Mouse (Mus musculus): ENCODE data around the gene AU041133. TPM values are rescaled to one million over a fixed set of nuclear protein-coding genes. Genes with fewer than 3 reads are reported as not detected.
"Not testable (repeated sequence)": the region's sequence is repeated elsewhere in the genome, so short reads cannot be mapped to it uniquely, and the experiment has no call there.

The AU041133 gene
- polyA plus RNA-seq (2014; fragmentation: Nextera tagmentation; extraction: Ambion mirVana) = 11.0 and 14.3 TPM in 2 replicates

DNA sequence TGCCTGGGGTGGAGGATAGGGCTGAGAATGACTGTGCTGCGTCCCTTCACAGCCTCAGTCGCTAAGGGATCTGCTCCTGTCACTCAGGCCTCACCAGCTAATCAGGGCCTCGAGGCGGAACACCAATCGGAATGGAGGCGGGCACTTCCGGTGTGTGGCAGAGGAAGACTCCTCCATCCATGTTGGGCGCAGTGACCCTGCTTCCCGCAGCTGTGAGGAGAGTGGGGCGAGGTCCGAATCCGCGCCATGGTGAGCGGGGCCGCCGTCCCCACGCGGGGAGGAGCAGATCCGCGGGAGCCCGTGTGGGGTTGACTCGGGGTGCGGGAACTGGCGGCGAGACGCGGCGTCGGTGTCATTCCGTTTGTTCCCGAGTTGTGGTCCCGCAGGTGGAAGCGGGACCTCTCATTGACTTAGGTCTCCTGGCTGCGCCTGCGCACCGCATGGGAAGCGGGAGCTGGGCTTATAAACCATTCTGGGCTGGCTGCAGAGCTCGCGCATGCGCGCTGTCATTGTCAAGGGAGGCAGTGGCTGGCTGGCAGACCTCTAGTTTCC is at the start of gene AU041133:
AU041133 (plus strand) TSS at position 164 of the 552 bp plus-strand sequence.
- 0 out of 2 replicates have a peak, but pooled peaks cover 2% of the 10 kb centered on the region for H3K4me1 ChIP-seq (ENCODE audit: control insufficient read depth, insufficient read depth, low read length)
- H3K27ac ChIP-seq (ENCODE audit: low read depth, low read length) = peak within 1 kb of the TSS; percentile 83
- no peaks in the 10 kb centered on the region for H3K27me3 ChIP-seq (ENCODE audit: control insufficient read depth, insufficient read depth, low read length)
- 2% methylated on average over 41 of the region's 41 CpGs for WGBS
- peak within 1 kb of the TSS; percentile 59 for H3K4me3 ChIP-seq (ENCODE audit: low read depth, low read length)
- ATAC-seq (ENCODE audit: low read depth) = peak; percentile 100
- H3K36me3 ChIP-seq (ENCODE audit: control insufficient read depth, insufficient read depth, low read length) = no peaks in the 10 kb centered on the region
- H3K4me2 ChIP-seq (ENCODE audit: low read depth, low read length) = peak within 1 kb of the TSS; percentile 53
- peaks cover 4% of the 10 kb centered on the region; the same call in 1 of the 2 replicates for H3K9me3 ChIP-seq (ENCODE audit: control insufficient read depth, low read length)
- peak within 1 kb of the TSS; percentile 61 for H3K9ac ChIP-seq (replicated peaks; ENCODE audit: low read depth, low read length)

DNA sequence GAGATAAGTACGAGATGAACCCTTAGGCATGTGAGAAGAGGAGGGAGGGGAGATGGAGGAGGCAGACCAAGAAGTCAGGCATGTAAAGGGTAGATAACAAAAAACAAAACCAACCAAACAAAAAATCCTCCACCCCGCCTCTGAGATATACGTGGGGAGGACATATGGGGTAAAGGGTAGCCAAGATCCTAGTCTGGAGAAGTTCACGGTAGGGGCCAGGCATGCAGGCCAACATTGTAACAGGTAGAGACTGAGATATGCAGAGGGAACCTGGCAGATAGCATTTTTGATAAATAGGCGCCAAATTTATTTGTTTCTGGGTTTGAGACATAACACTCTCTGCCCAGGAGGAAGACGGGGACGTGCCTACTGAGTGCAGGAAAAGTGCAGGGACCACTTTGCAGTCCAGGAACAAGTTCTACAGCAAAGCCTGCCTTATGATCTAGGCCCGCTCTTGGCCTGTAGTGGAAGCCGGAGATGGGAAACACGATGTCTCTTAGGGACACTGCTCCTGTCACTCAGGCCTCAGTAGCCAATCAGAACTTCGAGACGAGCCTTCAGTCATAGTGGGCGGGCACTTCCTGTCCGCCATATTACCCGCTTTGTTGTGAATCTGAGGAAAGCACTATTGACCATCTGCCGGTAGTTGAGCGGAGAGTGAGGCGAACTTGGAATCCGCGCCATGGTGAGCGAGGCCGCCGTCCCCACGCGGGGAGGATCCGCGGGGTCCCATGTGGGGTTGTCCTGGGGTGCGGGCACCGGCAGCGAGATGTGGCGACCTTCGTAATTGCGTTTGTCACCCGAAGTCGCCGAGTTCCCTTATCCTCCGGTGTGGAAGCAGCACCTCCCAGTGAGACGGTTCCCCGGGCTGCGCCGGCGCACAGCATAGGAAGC is 44.8 kb upstream of the AU041133 start, which contains the start of gene BC024063:
BC024063 (plus strand) TSS at position 626 of the 894 bp plus-strand sequence.
- WGBS = 19% methylated on average over 42 of the region's 42 CpGs
- H3K36me3 ChIP-seq (ENCODE audit: control insufficient read depth, insufficient read depth, low read length) = not testable (repeated sequence)
- peak within 1 kb of the TSS; percentile 42 for H3K4me2 ChIP-seq (ENCODE audit: low read depth, low read length)

DNA sequence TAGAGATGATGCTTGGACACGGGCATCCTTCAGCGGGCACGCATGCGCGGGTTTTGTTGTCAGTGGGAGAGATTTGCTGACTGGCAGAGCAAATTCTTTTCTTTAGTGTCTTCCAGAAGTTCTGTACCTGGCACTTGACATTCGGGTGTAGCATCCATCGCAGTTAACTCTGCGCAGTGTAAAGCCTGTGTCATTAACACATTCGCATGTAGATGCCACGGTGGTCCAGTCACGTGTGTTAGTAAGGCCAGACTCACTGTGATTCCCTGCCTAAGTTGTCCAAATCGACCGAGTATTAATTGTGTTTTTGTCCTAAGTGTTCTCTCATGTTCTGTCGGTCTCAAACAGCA is 44.2 kb upstream of the AU041133 start:
- not testable (repeated sequence) for ATAC-seq (ENCODE audit: low read depth); H3K27me3 ChIP-seq (ENCODE audit: control insufficient read depth, insufficient read depth, low read length); H3K36me3 ChIP-seq (ENCODE audit: control insufficient read depth, insufficient read depth, low read length); H3K9me3 ChIP-seq (ENCODE audit: control insufficient read depth, low read length); H3K4me1 ChIP-seq (ENCODE audit: control insufficient read depth, insufficient read depth, low read length)
- 24% methylated on average over 14 of the region's 14 CpGs for WGBS
- Histone ChIP-seq H3K9ac (replicated peaks; ENCODE audit: low read depth, low read length) (peak overlapping the region; percentile 46; the same call in 1 of the 2 replicates), H3K4me3 (ENCODE audit: low read depth, low read length) (peak overlapping the region; percentile 41), H3K4me2 (ENCODE audit: low read depth, low read length) (peak overlapping the region; percentile 42), H3K27ac (ENCODE audit: low read depth, low read length) (peak overlapping the region; percentile 28; the same call in 1 of the 2 replicates)

More for the DNA sequence above, 44.8 kb upstream of the AU041133 start, which contains the start of gene BC024063:
- H3K4me1 ChIP-seq (ENCODE audit: control insufficient read depth, insufficient read depth, low read length); H3K9me3 ChIP-seq (ENCODE audit: control insufficient read depth, low read length); H3K27me3 ChIP-seq (ENCODE audit: control insufficient read depth, insufficient read depth, low read length): not testable (repeated sequence)
- H3K9ac ChIP-seq (replicated peaks; ENCODE audit: low read depth, low read length) = peak within 1 kb of the TSS; percentile 46
- H3K27ac ChIP-seq (ENCODE audit: low read depth, low read length) = peak within 1 kb of the TSS; percentile 82
- ATAC-seq (ENCODE audit: low read depth) = peak; percentile 99
- H3K4me3 ChIP-seq (ENCODE audit: low read depth, low read length) = peak within 1 kb of the TSS; percentile 41

DNA sequence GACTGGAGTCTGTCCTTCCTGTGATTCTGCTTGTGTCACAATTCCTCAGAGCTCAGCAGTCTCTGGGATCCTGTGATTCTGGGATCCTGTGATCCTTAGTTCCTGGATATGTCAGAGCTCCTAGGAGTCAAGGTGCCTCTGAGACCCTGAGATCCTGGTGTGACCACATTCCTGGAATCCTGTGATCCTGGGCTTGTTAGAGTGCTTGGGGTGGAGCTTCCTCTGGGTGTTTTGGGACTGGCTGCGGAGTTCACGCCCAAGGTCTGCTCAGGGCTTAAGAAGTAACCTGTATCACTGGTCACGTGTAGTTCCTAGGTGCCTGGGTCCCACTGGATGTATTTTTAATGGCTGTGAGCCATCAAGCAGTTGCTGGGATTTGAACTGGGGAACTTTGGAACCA is 10.6 kb upstream of the AU041133 start:
- Histone ChIP-seq H3K9ac (replicated peaks; ENCODE audit: low read depth, low read length) (no peak overlapping the region), H3K9me3 (ENCODE audit: control insufficient read depth, low read length) (peaks cover 28% of the 10 kb centered on the region)
- no peak for ATAC-seq (ENCODE audit: low read depth)

DNA sequence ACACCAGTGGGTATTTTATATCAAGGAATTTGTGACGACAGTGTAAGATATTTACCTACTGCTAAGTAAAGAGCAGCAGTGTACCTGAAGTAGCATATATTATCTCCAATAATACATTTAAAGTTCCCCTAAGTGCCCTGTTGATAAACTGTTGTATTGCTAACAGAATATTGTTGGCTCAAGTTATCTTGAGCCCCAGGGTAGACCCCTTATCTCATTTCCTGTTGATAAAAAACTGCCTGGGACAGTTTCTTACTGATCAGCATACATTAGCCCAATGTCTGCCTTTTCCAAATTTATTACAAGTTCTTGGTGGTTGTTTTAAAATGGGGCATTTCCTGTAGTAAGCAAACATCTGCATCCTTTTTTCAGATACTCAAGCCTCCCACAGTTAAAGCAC is 17.5 kb downstream of the AU041133 start:
- Histone ChIP-seq H3K36me3 (ENCODE audit: control insufficient read depth, insufficient read depth, low read length) (peaks cover 14% of the 10 kb centered on the region), H3K9ac (replicated peaks; ENCODE audit: low read depth, low read length) (no peak overlapping the region), H3K4me3 (ENCODE audit: low read depth, low read length) (no peak overlapping the region), H3K4me2 (ENCODE audit: low read depth, low read length) (no peak overlapping the region), H3K27ac (ENCODE audit: low read depth, low read length) (no peak overlapping the region), H3K4me1 (ENCODE audit: control insufficient read depth, insufficient read depth, low read length) (no peaks in the 10 kb centered on the region), H3K9me3 (ENCODE audit: control insufficient read depth, low read length) (peaks cover 35% of the 10 kb centered on the region), H3K27me3 (ENCODE audit: control insufficient read depth, insufficient read depth, low read length) (no peaks in the 10 kb centered on the region)
- no peak for ATAC-seq (ENCODE audit: low read depth)
- 98% methylated on average over 1 of the region's 1 CpGs for WGBS

More for the DNA sequence above, 10.6 kb upstream of the AU041133 start:
- no peak overlapping the region for H3K4me3 ChIP-seq (ENCODE audit: low read depth, low read length)
- no peak overlapping the region for H3K27ac ChIP-seq (ENCODE audit: low read depth, low read length)
- H3K4me2 ChIP-seq (ENCODE audit: low read depth, low read length) = no peak overlapping the region
- H3K36me3 ChIP-seq (ENCODE audit: control insufficient read depth, insufficient read depth, low read length) = no peaks in the 10 kb centered on the region
- 75% methylated on average over 3 of the region's 3 CpGs for WGBS
- no peaks in the 10 kb centered on the region for H3K4me1 ChIP-seq (ENCODE audit: control insufficient read depth, insufficient read depth, low read length)
- H3K27me3 ChIP-seq (ENCODE audit: control insufficient read depth, insufficient read depth, low read length) = no peaks in the 10 kb centered on the region

DNA sequence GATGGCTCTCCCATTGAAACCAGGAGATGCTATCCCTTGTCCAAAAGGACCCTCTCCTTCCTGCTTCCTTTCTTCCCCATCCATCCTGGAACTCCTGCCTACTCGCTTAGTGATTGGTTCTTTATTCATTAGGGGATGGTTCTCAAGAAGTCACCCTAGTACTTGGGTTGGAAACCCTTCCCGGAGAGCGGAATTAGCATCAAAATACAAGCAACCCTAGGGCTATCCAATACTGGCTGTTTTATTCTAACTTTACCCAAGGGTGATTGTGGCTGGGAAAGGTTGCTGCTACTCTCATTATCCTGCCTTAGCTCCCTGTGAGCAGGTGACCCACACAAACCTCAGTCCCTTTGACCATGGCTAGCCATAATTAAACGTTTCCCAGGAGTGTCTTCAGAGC is 19.8 kb downstream of the AU041133 start:
- WGBS = 84% methylated on average over 4 of the region's 4 CpGs
- H3K9ac ChIP-seq (replicated peaks; ENCODE audit: low read depth, low read length) = no peak overlapping the region
- no peaks in the 10 kb centered on the region for H3K27me3 ChIP-seq (ENCODE audit: control insufficient read depth, insufficient read depth, low read length)
- no peak overlapping the region for H3K4me2 ChIP-seq (ENCODE audit: low read depth, low read length)
- no peak overlapping the region for H3K4me3 ChIP-seq (ENCODE audit: low read depth, low read length)
- peaks cover 53% of the 10 kb centered on the region for H3K9me3 ChIP-seq (ENCODE audit: control insufficient read depth, low read length)
- H3K36me3 ChIP-seq (ENCODE audit: control insufficient read depth, insufficient read depth, low read length) = peaks cover 31% of the 10 kb centered on the region
- ATAC-seq (ENCODE audit: low read depth) = no peak
- no peaks in the 10 kb centered on the region for H3K4me1 ChIP-seq (ENCODE audit: control insufficient read depth, insufficient read depth, low read length)
- H3K27ac ChIP-seq (ENCODE audit: low read depth, low read length) = no peak overlapping the region

DNA sequence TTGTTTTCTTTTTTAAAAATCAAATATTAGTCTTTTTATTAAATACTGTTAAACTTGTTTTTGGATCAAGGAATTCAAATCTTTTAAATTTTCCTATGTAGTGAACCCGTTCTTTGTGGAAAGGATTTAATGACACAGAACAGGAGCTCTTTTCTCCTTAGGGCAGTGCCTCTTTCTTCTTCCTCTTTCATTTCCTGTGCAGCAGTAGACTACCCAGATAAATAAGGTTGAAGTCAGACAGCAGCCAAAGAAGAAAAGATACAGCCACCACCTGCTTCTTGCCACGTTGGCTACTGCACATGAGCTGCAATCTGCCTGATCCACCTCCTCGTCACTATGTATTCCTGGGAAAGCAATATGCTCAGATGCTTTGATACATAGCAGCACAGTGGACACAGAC is 40.0 kb downstream of the AU041133 start:
- Histone ChIP-seq H3K4me2 (ENCODE audit: low read depth, low read length) (no peak overlapping the region), H3K9ac (replicated peaks; ENCODE audit: low read depth, low read length) (no peak overlapping the region), H3K27me3 (ENCODE audit: control insufficient read depth, insufficient read depth, low read length) (no peaks in the 10 kb centered on the region), H3K27ac (ENCODE audit: low read depth, low read length) (no peak overlapping the region), H3K9me3 (ENCODE audit: control insufficient read depth, low read length) (no peaks in the 10 kb centered on the region; the same call in 1 of the 2 replicates), H3K4me1 (ENCODE audit: control insufficient read depth, insufficient read depth, low read length) (no peaks in the 10 kb centered on the region), H3K36me3 (ENCODE audit: control insufficient read depth, insufficient read depth, low read length) (no peaks in the 10 kb centered on the region), H3K4me3 (ENCODE audit: low read depth, low read length) (no peak overlapping the region)
- no peak for ATAC-seq (ENCODE audit: low read depth)
- 89% methylated on average over 3 of the region's 3 CpGs for WGBS

DNA sequence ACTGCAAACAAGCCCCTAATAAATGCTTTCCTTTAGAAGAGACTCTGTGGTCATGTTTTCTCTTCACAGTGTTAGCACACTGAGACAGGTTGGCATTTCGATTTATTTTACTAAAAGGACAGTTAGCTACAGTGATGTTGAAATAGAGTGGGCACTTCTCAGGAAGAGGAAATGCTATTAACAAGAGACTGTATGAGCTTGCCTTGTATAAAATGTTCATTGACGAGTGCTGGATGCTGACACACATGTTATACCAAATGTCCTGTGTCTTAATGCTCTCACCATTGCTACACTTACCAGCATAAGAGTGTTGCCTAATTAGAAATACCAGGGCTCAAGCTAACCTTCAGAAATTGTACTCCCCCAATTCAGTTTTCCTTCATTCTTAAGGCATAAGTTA is 42.0 kb downstream of the AU041133 start:
- Histone ChIP-seq H3K4me3 (ENCODE audit: low read depth, low read length) (no peak overlapping the region), H3K27ac (ENCODE audit: low read depth, low read length) (no peak overlapping the region), H3K9ac (replicated peaks; ENCODE audit: low read depth, low read length) (no peak overlapping the region), H3K36me3 (ENCODE audit: control insufficient read depth, insufficient read depth, low read length) (no peaks in the 10 kb centered on the region), H3K27me3 (ENCODE audit: control insufficient read depth, insufficient read depth, low read length) (no peaks in the 10 kb centered on the region), H3K4me2 (ENCODE audit: low read depth, low read length) (no peak overlapping the region), H3K4me1 (ENCODE audit: control insufficient read depth, insufficient read depth, low read length) (no peaks in the 10 kb centered on the region), H3K9me3 (ENCODE audit: control insufficient read depth, low read length) (no peaks in the 10 kb centered on the region)
- no peak for ATAC-seq (ENCODE audit: low read depth)
- 92% methylated on average over 2 of the region's 2 CpGs for WGBS

DNA sequence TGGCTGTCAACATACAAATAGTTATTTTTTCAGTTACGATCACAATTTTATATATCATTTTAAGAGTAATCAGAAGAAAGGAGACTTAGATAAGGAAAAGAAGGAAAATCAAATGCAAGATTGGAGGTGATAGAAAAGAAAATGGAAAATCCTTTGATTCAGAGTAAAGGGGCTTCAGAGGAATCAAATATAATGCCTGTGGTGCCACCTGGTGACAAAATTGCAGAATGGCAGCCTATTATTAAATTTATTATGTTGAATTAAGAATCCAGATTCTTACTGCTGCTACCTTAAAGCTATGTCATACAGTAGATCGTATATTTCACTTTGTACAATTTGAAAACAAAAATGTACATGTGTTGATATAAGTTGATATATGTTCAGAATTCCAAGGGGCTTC is 43.0 kb downstream of the AU041133 start:
- Histone ChIP-seq H3K27me3 (ENCODE audit: control insufficient read depth, insufficient read depth, low read length) (no peaks in the 10 kb centered on the region), H3K4me3 (ENCODE audit: low read depth, low read length) (no peak overlapping the region), H3K36me3 (ENCODE audit: control insufficient read depth, insufficient read depth, low read length) (no peaks in the 10 kb centered on the region), H3K9ac (replicated peaks; ENCODE audit: low read depth, low read length) (no peak overlapping the region), H3K27ac (ENCODE audit: low read depth, low read length) (no peak overlapping the region), H3K4me1 (ENCODE audit: control insufficient read depth, insufficient read depth, low read length) (no peaks in the 10 kb centered on the region), H3K9me3 (ENCODE audit: control insufficient read depth, low read length) (no peaks in the 10 kb centered on the region), H3K4me2 (ENCODE audit: low read depth, low read length) (no peak overlapping the region)
- no peak for ATAC-seq (ENCODE audit: low read depth)
- WGBS = 62% methylated on average over 2 of the region's 2 CpGs
